Mouse (Mus musculus) activated CD4-positive, CD25-positive, alpha-beta regulatory T cell, adult 4 months (primary cell): ENCODE data around the gene Itgb3. TPM values are rescaled to one million over a fixed set of nuclear protein-coding genes. Genes with fewer than 3 reads are reported as not detected.
"Not testable (repeated sequence)": the region's sequence is repeated elsewhere in the genome, so short reads cannot be mapped to it uniquely, and the experiment has no call there.

Experiments
- ATAC-seq: one replicate; pipeline ENCODE4 v1.8.0; 2017
- polyA plus RNA-seq, 2 experiments: library from polyadenylated mRNA; unstranded; fragments of 100-300 nt; shearing (Covaris generic); gene quantifications; one replicate each; pipeline ENCODE4 v1.2.1; 2017

Itgb3 gene
- polyA plus RNA-seq = 10 to 100 TPM; 12.8 to 14.3 TPM

GRCm38 (mm10) chr11:104607491-104608245 lies at the start of gene Itgb3:
Gene Itgb3 (plus strand): TSS chr11:104608000.
- peak; percentile 70 for ATAC-seq

DNA sequence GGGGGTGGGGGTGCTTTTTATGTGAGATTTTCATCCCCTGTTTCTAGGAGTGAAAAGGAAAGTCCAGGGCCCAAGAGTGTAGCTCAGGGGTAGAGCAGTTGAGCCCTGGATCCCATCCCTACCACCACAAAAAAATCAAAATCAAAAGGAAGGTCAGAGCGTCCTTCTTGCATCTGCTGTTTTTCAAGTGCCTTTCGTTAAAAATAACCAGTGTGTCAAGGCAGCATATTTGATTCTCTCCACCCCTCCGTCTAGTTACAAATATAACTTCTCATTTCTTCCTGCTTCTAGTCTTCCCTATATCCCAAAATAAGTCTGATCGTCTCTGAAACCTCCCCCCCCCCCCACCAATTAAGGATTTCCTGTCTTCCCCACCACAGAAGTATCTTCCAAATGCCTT lies 49.7 kb upstream of the Itgb3 start:
- ATAC-seq = no peak

DNA sequence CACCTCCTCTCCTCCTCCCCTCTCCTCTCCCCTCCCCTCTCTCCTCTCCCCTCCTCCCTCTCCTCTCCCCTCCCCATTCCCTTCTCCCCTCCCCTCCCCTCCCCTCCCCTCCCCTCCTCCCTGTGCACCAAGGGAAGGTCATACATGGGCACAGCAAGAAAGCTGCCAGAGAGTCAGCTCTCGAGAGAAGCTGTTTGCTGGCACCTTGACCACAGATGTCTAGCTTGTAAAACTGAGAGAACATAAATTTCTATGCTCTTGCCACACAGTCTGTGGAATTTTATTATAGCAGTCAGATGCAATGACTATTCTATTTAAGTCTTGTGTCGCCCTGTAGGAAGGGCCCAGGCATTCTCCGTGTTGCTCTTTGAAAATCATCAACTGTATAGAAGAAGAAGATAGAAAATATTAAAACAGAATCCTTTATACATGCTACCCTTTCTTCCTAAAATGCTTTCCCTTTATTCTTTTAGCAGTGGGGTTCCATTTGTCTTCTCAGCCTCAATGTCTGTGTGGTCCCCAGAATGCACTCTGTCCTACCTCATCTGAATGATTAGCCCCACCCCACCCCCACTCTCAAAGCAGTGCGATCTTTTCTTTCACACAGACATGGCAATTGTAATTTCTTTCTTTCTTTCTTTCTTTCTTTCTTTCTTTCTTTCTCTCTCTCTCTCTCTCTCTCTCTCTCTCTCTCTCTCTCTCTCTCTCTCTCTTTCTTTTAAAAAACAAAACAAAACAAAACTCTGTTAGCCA lies 49.0 kb upstream of the Itgb3 start:
- no peak for ATAC-seq

DNA sequence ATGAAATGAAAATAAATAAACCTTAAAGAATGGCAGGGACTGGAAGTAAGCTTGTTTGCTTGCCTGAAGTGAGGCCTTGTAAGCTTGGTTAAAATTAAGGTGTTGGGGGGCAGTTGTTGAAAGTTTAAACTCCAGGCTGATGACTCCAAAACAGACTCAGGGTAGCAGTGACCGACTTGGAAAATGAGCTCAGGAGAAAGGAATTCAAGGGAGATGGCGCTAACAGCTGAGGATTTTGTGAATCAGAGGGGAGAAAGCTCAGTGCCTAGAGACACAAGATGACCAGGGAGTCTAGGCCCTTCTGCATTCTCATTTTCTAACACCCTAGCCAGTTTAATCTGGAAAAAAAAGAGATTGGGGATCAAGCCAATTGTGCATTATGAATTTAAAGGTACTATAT lies 46.8 kb upstream of the Itgb3 start:
- no peak for ATAC-seq

GRCm38 (mm10) chr11:104563496-104563895 lies 44.3 kb upstream of the Itgb3 start:
- no peak for ATAC-seq

DNA sequence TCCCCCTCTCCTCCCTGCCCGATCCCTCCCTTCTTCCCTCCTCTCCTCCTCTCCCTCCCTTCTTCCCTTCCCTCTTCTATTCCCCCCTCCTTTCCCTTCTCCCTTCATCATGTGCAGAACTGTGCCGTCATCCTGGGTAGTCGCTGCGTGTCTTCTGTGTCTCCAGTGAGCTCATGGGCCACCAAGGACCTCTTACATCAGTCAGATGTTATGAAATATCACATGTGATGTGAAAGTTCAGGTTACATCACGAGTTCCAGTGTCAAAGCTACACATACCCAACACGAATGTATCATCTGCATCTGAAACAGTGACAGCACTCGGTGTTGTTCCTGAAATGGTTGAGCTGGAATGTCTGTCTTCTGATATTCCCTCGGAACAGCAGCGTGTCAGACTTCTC lies 42.6 kb upstream of the Itgb3 start:
- ATAC-seq = no peak

- ATAC-seq = no peak
Observed at GRCm38 (mm10) chr11:104566097-104566496, 41.7 kb upstream of the Itgb3 start.

- no peak for ATAC-seq
Observed at GRCm38 (mm10) chr11:104566796-104567195, 41.0 kb upstream of the Itgb3 start.

DNA sequence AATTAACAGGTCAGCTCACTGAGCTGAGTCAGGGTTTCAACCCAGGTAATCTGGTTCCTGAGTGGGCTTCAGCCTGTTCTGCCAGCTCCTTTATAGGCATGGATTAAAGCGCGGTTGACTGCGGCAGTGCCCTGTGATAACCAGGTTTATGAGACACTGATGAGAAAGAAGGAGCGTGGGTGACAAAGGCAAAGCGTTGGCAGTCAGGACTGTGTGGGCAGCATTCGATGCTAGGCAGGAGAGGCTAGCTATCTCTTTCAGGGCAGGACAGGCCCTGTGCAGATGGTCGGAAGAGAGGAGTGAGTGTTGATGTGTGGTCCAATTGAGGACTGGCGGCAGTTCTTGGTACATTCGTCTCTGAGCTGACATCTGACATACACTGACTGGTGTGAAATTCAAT lies 40.1 kb upstream of the Itgb3 start:
- ATAC-seq = no peak

DNA sequence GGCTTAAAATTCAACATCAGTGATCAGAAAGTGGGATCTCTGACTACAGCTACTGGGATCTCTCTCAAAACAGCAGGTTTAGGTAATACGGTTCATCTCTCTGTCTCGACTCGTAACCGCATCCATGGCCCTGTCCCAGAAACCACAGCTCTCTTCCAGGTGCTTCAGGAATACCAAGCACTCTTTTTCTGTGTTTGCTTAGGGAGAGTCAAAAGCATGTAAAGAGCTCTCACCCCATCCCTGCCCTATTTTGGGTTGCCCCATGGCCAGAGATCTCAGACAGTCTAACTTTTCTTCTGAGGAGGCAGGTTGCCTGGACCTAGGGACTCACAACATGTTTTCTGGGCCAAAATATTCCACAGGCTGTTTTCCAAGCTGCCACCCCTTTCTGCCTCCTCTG lies 39.5 kb upstream of the Itgb3 start:
- no peak for ATAC-seq

GRCm38 (mm10) chr11:104570515-104570914 lies 37.3 kb upstream of the Itgb3 start:
- ATAC-seq = not testable (repeated sequence)

DNA sequence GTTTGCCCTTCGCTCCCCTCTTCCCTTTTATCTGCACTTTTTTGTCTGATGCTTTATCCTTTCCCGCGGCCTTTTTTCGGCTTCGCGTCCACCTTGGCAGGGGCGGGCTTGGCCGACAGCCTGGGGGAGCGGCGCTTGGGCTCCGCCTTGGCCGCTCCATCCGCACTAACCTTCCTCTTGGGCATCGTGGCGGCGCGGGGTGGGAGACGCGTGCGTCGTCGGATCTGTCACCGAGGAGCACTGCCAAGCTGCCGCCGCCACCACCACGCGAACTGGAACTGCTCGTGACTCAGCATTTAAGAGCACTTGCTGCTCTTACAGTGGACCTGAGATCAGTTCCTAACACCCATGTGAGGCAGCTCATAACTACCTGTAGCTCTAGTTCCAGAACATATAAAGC lies 36.4 kb upstream of the Itgb3 start:
- not testable (repeated sequence) for ATAC-seq

- no peak for ATAC-seq
Observed at GRCm38 (mm10) chr11:104572091-104572490, 35.7 kb upstream of the Itgb3 start.

GRCm38 (mm10) chr11:104572566-104572965 lies 35.2 kb upstream of the Itgb3 start:
- ATAC-seq = no peak

DNA sequence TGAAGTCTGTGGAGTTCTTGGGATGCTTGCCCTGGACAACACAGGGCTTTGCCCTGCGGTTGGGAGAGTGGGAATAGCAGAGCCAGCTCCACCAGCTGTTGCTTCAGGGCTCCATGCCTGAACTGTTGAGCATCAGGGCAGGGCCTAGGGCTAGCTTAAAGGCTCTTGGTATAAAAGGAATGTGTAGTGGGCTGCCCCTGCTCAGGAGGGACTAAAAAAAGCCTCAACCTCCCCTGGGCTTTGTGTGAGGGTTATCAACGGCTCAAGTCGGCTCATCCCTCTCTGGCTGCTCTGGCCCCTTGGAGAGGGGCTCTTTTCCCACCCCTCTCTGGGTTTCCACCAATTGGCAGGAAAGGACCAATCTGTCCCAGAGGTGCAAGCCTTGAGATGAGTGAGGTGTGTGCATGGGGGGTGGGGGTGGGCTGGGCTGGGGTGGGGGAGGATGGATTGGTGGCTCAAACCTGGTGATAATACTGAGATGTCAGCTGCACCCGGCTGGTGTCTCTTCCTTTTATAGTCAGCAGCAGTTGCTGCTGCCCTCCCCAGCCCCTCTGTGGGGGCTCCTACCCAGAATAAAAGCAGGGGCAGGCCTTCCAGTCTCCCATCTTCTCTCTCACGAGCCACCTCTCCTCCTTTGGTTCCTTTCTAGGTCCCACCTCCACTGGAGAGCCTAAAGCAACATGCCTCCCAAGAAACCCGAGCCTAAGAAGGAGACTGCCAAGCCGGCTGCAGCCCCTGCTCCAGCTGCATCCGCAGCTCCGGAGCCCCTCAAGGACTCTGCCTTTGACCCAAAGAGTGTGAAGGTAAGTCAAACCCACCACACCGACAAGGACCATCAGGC lies 30.8 kb upstream of the Itgb3 start:
- ATAC-seq = no peak

DNA sequence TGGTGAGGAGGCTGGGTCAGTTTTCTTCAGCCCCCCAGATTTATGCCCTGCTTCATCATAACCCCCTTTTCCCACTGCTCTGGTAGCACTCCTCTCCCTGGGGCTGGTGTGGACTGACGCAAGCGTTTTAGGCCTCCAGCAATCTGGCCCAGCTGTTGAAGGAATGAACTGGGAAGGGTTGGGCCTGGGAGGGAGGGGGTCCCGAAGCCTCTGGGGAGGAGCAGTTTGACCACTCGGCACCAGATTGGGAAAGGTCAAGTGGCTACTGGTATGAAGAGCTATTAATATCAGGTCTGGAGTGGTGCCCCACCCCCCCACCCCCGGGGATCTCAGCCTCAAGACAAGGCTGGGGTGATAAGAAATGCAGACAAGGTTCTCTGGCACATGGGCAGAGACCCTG lies 29.7 kb upstream of the Itgb3 start:
- ATAC-seq = no peak

- no peak for ATAC-seq
Observed at GRCm38 (mm10) chr11:104579084-104579483, 28.7 kb upstream of the Itgb3 start.

GRCm38 (mm10) chr11:104579575-104579974 lies 28.2 kb upstream of the Itgb3 start:
- no peak for ATAC-seq

- no peak for ATAC-seq
Observed at GRCm38 (mm10) chr11:104580091-104580490, 27.7 kb upstream of the Itgb3 start.

DNA sequence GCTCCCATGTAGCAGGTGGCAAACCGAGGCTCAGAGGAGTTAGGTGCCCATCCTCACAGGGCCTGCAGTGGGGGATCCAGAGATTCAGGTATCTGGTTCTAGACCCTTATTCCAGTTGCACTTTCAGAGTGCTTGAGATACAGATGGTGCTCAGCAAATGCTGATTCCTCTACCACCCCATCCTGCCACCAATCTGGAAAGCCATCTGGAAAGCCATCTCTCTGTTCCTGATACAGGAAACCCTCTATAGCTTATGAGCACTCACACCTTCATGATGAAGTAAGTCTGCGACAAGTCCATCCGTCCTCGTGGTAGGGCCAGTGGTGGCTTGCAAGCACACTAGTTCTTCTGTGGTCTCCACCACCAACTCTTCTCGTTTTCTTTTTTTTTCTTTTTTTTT lies 27.2 kb upstream of the Itgb3 start:
- no peak for ATAC-seq

GRCm38 (mm10) chr11:104581446-104582307 lies 26.1 kb upstream of the Itgb3 start:
- peak; percentile 88 for ATAC-seq

GRCm38 (mm10) chr11:104582308-104582606 lies 25.5 kb upstream of the Itgb3 start:
- ATAC-seq = peak; percentile 4
